Mouse (Mus musculus): ENCODE results near the gene Ssr1. TPM values are rescaled to one million over a fixed set of nuclear protein-coding genes. Genes with fewer than 3 reads are reported as not detected.
A peak's percentile ranks its signal among the peaks of the same experiment; 100 is the strongest.

Gene Ssr1
- polyA plus RNA-seq, 1 experiment from 2014 or later = 158 TPM

DNA sequence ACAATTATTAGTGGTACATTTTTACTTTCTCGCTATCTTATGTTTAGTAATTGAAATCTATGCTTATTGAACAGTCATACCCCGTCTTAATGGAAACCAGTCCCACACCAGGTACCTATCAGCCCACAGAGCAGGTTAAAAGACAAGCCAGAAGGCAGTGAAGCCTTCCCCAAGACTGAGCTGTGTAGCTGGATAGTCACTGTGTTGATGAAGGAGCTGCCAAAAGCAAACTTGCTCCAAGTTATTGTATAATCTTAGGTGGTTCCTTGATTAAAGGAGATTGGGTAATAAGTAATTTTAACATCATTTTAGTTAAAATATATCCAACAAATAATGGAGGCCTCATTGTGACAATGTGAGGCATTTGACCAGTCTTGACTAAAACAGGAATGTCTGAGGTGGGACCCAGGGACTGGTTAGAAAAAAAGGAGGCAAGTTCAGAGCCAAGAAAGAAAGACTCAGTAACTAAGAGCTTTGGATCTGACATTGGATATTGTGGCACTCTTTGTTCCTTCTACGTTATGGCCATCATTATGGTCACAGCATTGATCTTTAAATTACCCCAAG is 74.2 kb downstream of the Ssr1 start:
- peaks cover 58% of the 10 kb centered on the region for H3K36me3 ChIP-seq (ENCODE audit: insufficient read depth)
- no peak overlapping the region for H3K4me3 ChIP-seq (ENCODE audit: low read depth, low read length)
- 88% methylated on average over 3 of the region's 3 CpGs for WGBS
- no peaks in the 10 kb centered on the region for H3K27me3 ChIP-seq (ENCODE audit: insufficient read depth, low read length)
- no peak overlapping the region for H3K4me2 ChIP-seq
- peaks cover 13% of the 10 kb centered on the region for H3K4me1 ChIP-seq (ENCODE audit: insufficient read depth)
- no peaks in the 10 kb centered on the region for H3K9me3 ChIP-seq (ENCODE audit: low read depth, low read length)
- DNase-seq = no peak
- ATAC-seq (ENCODE audit: insufficient read depth) = no peak
- TF ChIP-seq CTCF (IDR thresholded peaks at IDR 0.05; ENCODE audit: low read depth) = no peak
- no peak overlapping the region for H3K9ac ChIP-seq
- no peak overlapping the region for H3K27ac ChIP-seq (ENCODE audit: low read depth)

- Histone ChIP-seq H3K9ac (no peak overlapping the region), H3K27me3 (ENCODE audit: insufficient read depth, low read length) (no peaks in the 10 kb centered on the region), H3K9me3 (ENCODE audit: low read depth, low read length) (no peaks in the 10 kb centered on the region), H3K36me3 (ENCODE audit: insufficient read depth) (peaks cover 58% of the 10 kb centered on the region), H3K4me1 (ENCODE audit: insufficient read depth) (peaks cover 6% of the 10 kb centered on the region), H3K27ac (ENCODE audit: low read depth) (peak overlapping the region; percentile 76), H3K4me3 (ENCODE audit: low read depth, low read length) (no peak overlapping the region), H3K4me2 (no peak overlapping the region)
- ATAC-seq (ENCODE audit: insufficient read depth) (peak; percentile 74), DNase-seq (peak; percentile 87)
- 62% methylated on average over 15 of the region's 15 CpGs for WGBS
- no peak for TF ChIP-seq CTCF (IDR thresholded peaks at IDR 0.05; ENCODE audit: low read depth)
Observed at GRCm38 (mm10) chr13:37918336-37919261, 75.4 kb downstream of the Ssr1 start.

Other genes starting within 250 kb of the Ssr1 start
- gene Rreb1, start 215.8 kb downstream of the Ssr1 start, polyA plus RNA-seq (2014; fragmentation: Nextera tagmentation; extraction: Ambion mirVana) = 22.5 and 23.8 TPM in 2 replicates
- 51.3 and 53.3 TPM in 2 replicates for gene Riok1, start 42.8 kb upstream of the Ssr1 start, polyA plus RNA-seq (2014; fragmentation: Nextera tagmentation; extraction: Ambion mirVana)
- 0.80 and 1.1 TPM in 2 replicates for gene Cage1, start 42.9 kb upstream of the Ssr1 start, polyA plus RNA-seq (2014; fragmentation: Nextera tagmentation; extraction: Ambion mirVana)
- 8.0 and 9.1 TPM in 2 replicates for gene Dsp, start 157.1 kb upstream of the Ssr1 start, polyA plus RNA-seq (2014; fragmentation: Nextera tagmentation; extraction: Ambion mirVana)
- 39.1 and 40.5 TPM in 2 replicates for gene Snrnp48, start 210.7 kb upstream of the Ssr1 start, polyA plus RNA-seq (2014; fragmentation: Nextera tagmentation; extraction: Ambion mirVana)

Measured in lung, embryonic 14.5 days (tissue).